Mouse (Mus musculus) hindbrain, postnatal 0 days (tissue): ENCODE data around the gene Akap1. TPM values are rescaled to one million over a fixed set of nuclear protein-coding genes. Genes with fewer than 3 reads are reported as not detected.

Experiments
- ATAC-seq: fragments of 200-750 bp; cut with Nextera tagmentation; 2 replicates; pipeline ENCODE4 v1.8.0; 2017; ENCODE audit warnings: mild to moderate bottlenecking, moderate TSS enrichment, moderate library complexity
- DNase-seq: peaks from one replicate; pipeline ENCODE4 v3.0.0-alpha.2; 2015; ENCODE audit warnings: low spot score
- H3K27ac ChIP-seq: fragments of 300-500 bp; sonication (generic); 2 replicates; pipeline ENCODE4 v1.5.1; 2014; ENCODE audit warnings: mild to moderate bottlenecking
- H3K27me3 ChIP-seq: fragments of 300-500 bp; sonication (generic); 2 replicates; pipeline ENCODE4 v1.6.1; 2014; ENCODE audit warnings: low read length, mixed read lengths; ENCODE audit not compliant: insufficient read depth
- H3K36me3 ChIP-seq: fragments of 300-500 bp; sonication (generic); 2 replicates; pipeline ENCODE4 v1.6.1; 2014; ENCODE audit warnings: low read length, mixed read lengths; ENCODE audit not compliant: insufficient read depth
- H3K4me1 ChIP-seq: fragments of 300-500 bp; sonication (generic); 2 replicates; pipeline ENCODE4 v1.6.1; 2014; ENCODE audit warnings: antibody characterized with exemption, low read length, mixed read lengths; ENCODE audit not compliant: insufficient read depth
- H3K4me2 ChIP-seq: fragments of 300-500 bp; sonication (generic); 2 replicates; pipeline ENCODE4 v1.6.1; 2014; ENCODE audit warnings: low read depth, mild to moderate bottlenecking, low read length, moderate library complexity, mixed read lengths
- H3K4me3 ChIP-seq: fragments of 300-500 bp; sonication (generic); 2 replicates; pipeline ENCODE4 v1.5.1; 2014; ENCODE audit warnings: low read length
- H3K9ac ChIP-seq: fragments of 300-500 bp; sonication (generic); replicated peaks from 2 replicates; pipeline ENCODE4 v1.6.1; 2014; ENCODE audit warnings: mild to moderate bottlenecking, low read length, moderate library complexity, mixed read lengths
- H3K9me3 ChIP-seq: fragments of 300-500 bp; sonication (generic); 2 replicates; pipeline ENCODE4 v1.6.1; 2016; ENCODE audit warnings: low read length, mixed read lengths
- CTCF ChIP-seq: IDR thresholded peaks from 2 replicates; pipeline ENCODE4 v1.5.1; 2016; ENCODE audit warnings: antibody characterized with exemption, control low read depth, low read depth
- WGBS: fragments of 180-500 bp; shearing (Covaris S2); extraction: QIAGEN DNeasy Blood & Tissue Kit; methylation state at CpG from one replicate; pipeline ENCODE4 v1.1.7; 2014; 5-methylcytosine and 5-hydroxymethylcytosine counted together
- polyA plus RNA-seq: library from polyadenylated mRNA; unstranded; fragments of >200 nt; fragmentation: Nextera tagmentation; extraction: Ambion mirVana; gene quantifications from 2 replicates; pipeline ENCODE4 v1.2.1, GENCODE M21; 2015
- total RNA-seq: library from RNA; depleted of rRNA; stranded (reverse); fragments of >200 nt; gene quantifications from 2 replicates; pipeline ENCODE4 v1.2.3, GENCODE M21; 2014

The Akap1 gene
- total and polyA plus RNA-seq, 2 experiments from 2014 or later, result 20.8 to 51.5 TPM

- Histone ChIP-seq H3K9ac (no peak overlapping the region), H3K36me3 (peaks cover 31% of the 10 kb centered on the region), H3K4me2 (no peak overlapping the region), H3K9me3 (no peaks in the 10 kb centered on the region), H3K4me3 (no peak overlapping the region), H3K27ac (no peak overlapping the region), H3K27me3 (no peaks in the 10 kb centered on the region), H3K4me1 (no peaks in the 10 kb centered on the region)
- DNase-seq (no peak), ATAC-seq (no peak)
- no peak for TF ChIP-seq CTCF
- WGBS, result 82% methylated on average over 14 of the region's 14 CpGs
Measured at GRCm38 (mm10) chr11:88834134-88834533, 30.3 kb downstream of the Akap1 start.

GRCm38 (mm10) chr11:88833099-88833498 lies 31.3 kb downstream of the Akap1 start:
- no peaks in the 10 kb centered on the region for H3K9me3 ChIP-seq
- peak; percentile 48 for ATAC-seq
- peaks cover 31% of the 10 kb centered on the region for H3K36me3 ChIP-seq
- 76% methylated on average over 4 of the region's 4 CpGs for WGBS
- H3K4me1 ChIP-seq, result no peaks in the 10 kb centered on the region
- H3K27ac ChIP-seq, result no peak overlapping the region
- H3K4me3 ChIP-seq, result no peak overlapping the region
- H3K4me2 ChIP-seq, result no peak overlapping the region
- DNase-seq, result no peak
- H3K9ac ChIP-seq, result no peak overlapping the region
- H3K27me3 ChIP-seq, result no peaks in the 10 kb centered on the region
- TF ChIP-seq CTCF, result peak; percentile 35; the same call in 1 of the 2 replicates

- H3K4me2 ChIP-seq, result no peak overlapping the region
- H3K27ac ChIP-seq, result no peak overlapping the region
- H3K9me3 ChIP-seq, result no peaks in the 10 kb centered on the region
- no peak overlapping the region for H3K9ac ChIP-seq
- peaks cover 22% of the 10 kb centered on the region for H3K36me3 ChIP-seq
- 94% methylated on average over 2 of the region's 2 CpGs for WGBS
- peak; percentile 64 for DNase-seq
- H3K27me3 ChIP-seq, result no peaks in the 10 kb centered on the region
- H3K4me3 ChIP-seq, result no peak overlapping the region
- peak; percentile 78 for TF ChIP-seq CTCF
- no peaks in the 10 kb centered on the region for H3K4me1 ChIP-seq
- peak; percentile 43 for ATAC-seq
Measured at GRCm38 (mm10) chr11:88830257-88830804, 34.1 kb downstream of the Akap1 start.

- H3K9me3 ChIP-seq, result no peaks in the 10 kb centered on the region
- H3K4me3 ChIP-seq, result no peak overlapping the region
- H3K4me1 ChIP-seq, result no peaks in the 10 kb centered on the region
- ATAC-seq, result no peak
- TF ChIP-seq CTCF, result peak; percentile 45
- no peak for DNase-seq
- peaks cover 13% of the 10 kb centered on the region for H3K36me3 ChIP-seq
- H3K4me2 ChIP-seq, result no peak overlapping the region
- no peak overlapping the region for H3K9ac ChIP-seq
- no peaks in the 10 kb centered on the region for H3K27me3 ChIP-seq
- no peak overlapping the region for H3K27ac ChIP-seq
Measured at GRCm38 (mm10) chr11:88828528-88828927, 35.9 kb downstream of the Akap1 start.

- 25% methylated on average over 7 of the region's 7 CpGs for WGBS
- DNase-seq, result peak; percentile 73
- Histone ChIP-seq H3K4me2 (no peak overlapping the region), H3K36me3 (no peaks in the 10 kb centered on the region), H3K9ac (no peak overlapping the region), H3K9me3 (no peaks in the 10 kb centered on the region), H3K27ac (no peak overlapping the region), H3K4me1 (peaks cover 10% of the 10 kb centered on the region; the same call in 1 of the 2 replicates), H3K4me3 (no peak overlapping the region), H3K27me3 (no peaks in the 10 kb centered on the region)
- ATAC-seq, result no peak
- TF ChIP-seq CTCF, result peak; percentile 65
Measured at GRCm38 (mm10) chr11:88825909-88826308, 38.5 kb downstream of the Akap1 start.

GRCm38 (mm10) chr11:88822991-88823390 lies 41.4 kb downstream of the Akap1 start:
- Histone ChIP-seq H3K27ac (no peak overlapping the region), H3K36me3 (no peaks in the 10 kb centered on the region), H3K4me2 (peak overlapping the region; percentile 54), H3K4me3 (0 out of 2 replicates have a peak overlapping the region, but pooled peaks have one; percentile 15), H3K27me3 (no peaks in the 10 kb centered on the region), H3K9ac (no peak overlapping the region), H3K9me3 (no peaks in the 10 kb centered on the region), H3K4me1 (peaks cover 17% of the 10 kb centered on the region; the same call in 1 of the 2 replicates)
- WGBS, result 2% methylated on average over 7 of the region's 7 CpGs
- TF ChIP-seq CTCF, result peak; percentile 98
- peak; percentile 95 for DNase-seq
- peak; percentile 66 for ATAC-seq

- ATAC-seq (peak; percentile 2; the same call in 1 of the 2 replicates), DNase-seq (peak; percentile 19)
- Histone ChIP-seq H3K9ac (no peak overlapping the region), H3K27ac (no peak overlapping the region), H3K27me3 (no peaks in the 10 kb centered on the region), H3K4me3 (no peak overlapping the region), H3K4me2 (peak overlapping the region; percentile 54), H3K9me3 (no peaks in the 10 kb centered on the region), H3K4me1 (peaks cover 17% of the 10 kb centered on the region; the same call in 1 of the 2 replicates), H3K36me3 (no peaks in the 10 kb centered on the region)
- 28% methylated on average over 5 of the region's 5 CpGs for WGBS
- TF ChIP-seq CTCF, result no peak
Measured at GRCm38 (mm10) chr11:88822526-88822925, 41.9 kb downstream of the Akap1 start.
